Mouse (Mus musculus): Measurements from ENCODE around the gene Cfap69. TPM values are rescaled to one million over a fixed set of nuclear protein-coding genes. Genes with fewer than 3 reads are reported as not detected.

The Cfap69 gene
- total and polyA plus RNA-seq, 2 experiments from 2014 or later: 0.95 to 1.0 TPM

- ATAC-seq (ENCODE audit: insufficient read depth, low read depth) (no peak), DNase-seq (ENCODE audit: low spot score) (no peak)
- Histone ChIP-seq H3K36me3 (replicated peaks; ENCODE audit: control insufficient read depth, insufficient read depth, low read length) (no peaks in the 10 kb centered on the region), H3K27me3 (ENCODE audit: control insufficient read depth, insufficient read depth, low read length) (no peaks in the 10 kb centered on the region), H3K4me1 (ENCODE audit: control insufficient read depth, insufficient read depth) (no peaks in the 10 kb centered on the region), H3K9me3 (replicated peaks; ENCODE audit: control insufficient read depth, low read length) (no peaks in the 10 kb centered on the region), H3K9ac (replicated peaks; ENCODE audit: low read depth, low read length) (no peak overlapping the region), H3K4me3 (ENCODE audit: low read depth, low read length) (no peak overlapping the region), H3K4me2 (ENCODE audit: low read depth, low read length) (no peak overlapping the region), H3K27ac (ENCODE audit: low read depth) (no peak overlapping the region)
- TF ChIP-seq EP300 (IDR thresholded peaks at IDR 0.05; ENCODE audit: low read depth): no peak
- no peak for TF ChIP-seq CTCF (IDR thresholded peaks at IDR 0.05; ENCODE audit: low read depth)
- WGBS: 75% methylated on average over 3 of the region's 3 CpGs
Observed at GRCm38 (mm10) chr5:5676082-5676481, 12.0 kb upstream of the Cfap69 start.

- WGBS: 45% methylated on average over 7 of the region's 7 CpGs
- Histone ChIP-seq H3K36me3 (replicated peaks; ENCODE audit: control insufficient read depth, insufficient read depth, low read length) (no peaks in the 10 kb centered on the region), H3K4me1 (ENCODE audit: control insufficient read depth, insufficient read depth) (no peaks in the 10 kb centered on the region), H3K27ac (ENCODE audit: low read depth) (no peak overlapping the region), H3K4me3 (ENCODE audit: low read depth, low read length) (no peak overlapping the region), H3K9ac (replicated peaks; ENCODE audit: low read depth, low read length) (no peak overlapping the region), H3K9me3 (replicated peaks; ENCODE audit: control insufficient read depth, low read length) (no peaks in the 10 kb centered on the region), H3K4me2 (ENCODE audit: low read depth, low read length) (no peak overlapping the region), H3K27me3 (ENCODE audit: control insufficient read depth, insufficient read depth, low read length) (no peaks in the 10 kb centered on the region)
- ATAC-seq (ENCODE audit: insufficient read depth, low read depth) (no peak), DNase-seq (ENCODE audit: low spot score) (no peak)
- no peak for TF ChIP-seq CTCF (IDR thresholded peaks at IDR 0.05; ENCODE audit: low read depth)
- no peak for TF ChIP-seq EP300 (IDR thresholded peaks at IDR 0.05; ENCODE audit: low read depth)
Observed at GRCm38 (mm10) chr5:5668920-5669319, 4.9 kb upstream of the Cfap69 start.

- 62% methylated on average over 6 of the region's 6 CpGs for WGBS
- H3K9ac ChIP-seq (replicated peaks; ENCODE audit: low read depth, low read length): peak overlapping the region; percentile 46; the same call in 1 of the 2 replicates
- ATAC-seq (ENCODE audit: insufficient read depth, low read depth): no peak
Observed at GRCm38 (mm10) chr5:5664371-5664926, 410 bp upstream of the Cfap69 start.

GRCm38 (mm10) chr5:5663057-5663456 is 982 bp downstream of the Cfap69 start:
- H3K9ac ChIP-seq (replicated peaks; ENCODE audit: low read depth, low read length): no peak overlapping the region
- H3K27ac ChIP-seq (ENCODE audit: low read depth): no peak overlapping the region
- no peaks in the 10 kb centered on the region for H3K9me3 ChIP-seq (replicated peaks; ENCODE audit: control insufficient read depth, low read length)
- WGBS: 38% methylated on average over 6 of the region's 6 CpGs
- H3K27me3 ChIP-seq (ENCODE audit: control insufficient read depth, insufficient read depth, low read length): no peaks in the 10 kb centered on the region
- H3K4me1 ChIP-seq (ENCODE audit: control insufficient read depth, insufficient read depth): no peaks in the 10 kb centered on the region
- H3K4me3 ChIP-seq (ENCODE audit: low read depth, low read length): peak overlapping the region; percentile 65
- no peak for DNase-seq (ENCODE audit: low spot score)
- no peak for TF ChIP-seq CTCF (IDR thresholded peaks at IDR 0.05; ENCODE audit: low read depth)
- TF ChIP-seq EP300 (IDR thresholded peaks at IDR 0.05; ENCODE audit: low read depth): no peak
- ATAC-seq (ENCODE audit: insufficient read depth, low read depth): no peak
- peak overlapping the region; percentile 97 for H3K4me2 ChIP-seq (ENCODE audit: low read depth, low read length)
- H3K36me3 ChIP-seq (replicated peaks; ENCODE audit: control insufficient read depth, insufficient read depth, low read length): no peaks in the 10 kb centered on the region

More at GRCm38 (mm10) chr5:5664371-5664926, 410 bp upstream of the Cfap69 start:
- no peaks in the 10 kb centered on the region for H3K36me3 ChIP-seq (replicated peaks; ENCODE audit: control insufficient read depth, insufficient read depth, low read length)
- H3K27me3 ChIP-seq (ENCODE audit: control insufficient read depth, insufficient read depth, low read length): no peaks in the 10 kb centered on the region
- no peaks in the 10 kb centered on the region for H3K4me1 ChIP-seq (ENCODE audit: control insufficient read depth, insufficient read depth)
- H3K4me3 ChIP-seq (ENCODE audit: low read depth, low read length): peak overlapping the region; percentile 65
- no peak for TF ChIP-seq EP300 (IDR thresholded peaks at IDR 0.05; ENCODE audit: low read depth)
- TF ChIP-seq CTCF (IDR thresholded peaks at IDR 0.05; ENCODE audit: low read depth): no peak
- no peak overlapping the region for H3K27ac ChIP-seq (ENCODE audit: low read depth)
- H3K4me2 ChIP-seq (ENCODE audit: low read depth, low read length): peak overlapping the region; percentile 97
- DNase-seq (ENCODE audit: low spot score): no peak
- no peaks in the 10 kb centered on the region for H3K9me3 ChIP-seq (replicated peaks; ENCODE audit: control insufficient read depth, low read length)

DNA sequence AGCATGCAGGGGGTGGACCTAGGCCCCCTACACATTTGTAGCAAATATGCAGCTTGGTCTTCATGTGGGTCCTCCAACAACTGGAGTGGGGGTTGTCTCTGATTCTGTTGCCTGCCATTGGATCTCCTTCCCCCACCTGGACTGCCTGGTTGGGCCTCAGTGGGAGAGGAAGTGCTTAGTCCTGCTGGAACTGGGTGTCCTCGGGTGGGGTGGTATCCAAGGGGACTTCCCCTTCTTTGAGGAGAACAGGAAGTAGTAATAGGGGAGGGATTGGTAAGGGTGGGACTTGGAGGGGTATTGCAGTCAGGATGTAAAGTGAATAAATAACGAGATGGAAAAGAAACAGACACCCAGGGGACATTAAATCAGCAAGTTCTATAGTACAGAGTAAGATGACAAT is 5.4 kb downstream of the Cfap69 start:
- H3K4me3 ChIP-seq (ENCODE audit: low read depth, low read length): no peak overlapping the region
- ATAC-seq (ENCODE audit: insufficient read depth, low read depth) (no peak), DNase-seq (ENCODE audit: low spot score) (no peak)
- no peaks in the 10 kb centered on the region for H3K36me3 ChIP-seq (replicated peaks; ENCODE audit: control insufficient read depth, insufficient read depth, low read length)
- H3K4me1 ChIP-seq (ENCODE audit: control insufficient read depth, insufficient read depth): no peaks in the 10 kb centered on the region
- no peaks in the 10 kb centered on the region for H3K9me3 ChIP-seq (replicated peaks; ENCODE audit: control insufficient read depth, low read length)
- H3K9ac ChIP-seq (replicated peaks; ENCODE audit: low read depth, low read length): no peak overlapping the region
- no peaks in the 10 kb centered on the region for H3K27me3 ChIP-seq (ENCODE audit: control insufficient read depth, insufficient read depth, low read length)
- 29% methylated on average over 2 of the region's 2 CpGs for WGBS
- H3K4me2 ChIP-seq (ENCODE audit: low read depth, low read length): no peak overlapping the region
- TF ChIP-seq EP300 (IDR thresholded peaks at IDR 0.05; ENCODE audit: low read depth) (no peak), CTCF (IDR thresholded peaks at IDR 0.05; ENCODE audit: low read depth) (no peak)
- no peak overlapping the region for H3K27ac ChIP-seq (ENCODE audit: low read depth)

DNA sequence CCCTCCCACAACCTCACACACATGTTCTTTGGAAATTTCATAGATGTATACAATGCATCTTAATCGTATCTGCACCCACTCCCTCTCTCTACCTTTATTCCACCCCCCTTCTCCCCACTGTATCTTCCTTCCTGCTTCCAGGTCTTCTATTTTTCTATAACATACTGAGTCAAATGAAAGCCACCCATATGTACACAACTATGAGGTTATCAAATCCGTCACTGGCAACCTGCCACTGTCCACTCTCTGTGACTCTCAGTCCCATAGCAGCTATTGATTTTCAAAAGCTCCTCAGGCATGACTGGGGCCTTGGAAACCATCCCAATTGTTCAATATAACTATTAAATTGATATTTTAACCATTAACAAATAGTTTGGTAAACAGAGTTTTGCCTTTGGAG is 6.1 kb downstream of the Cfap69 start:
- no peak for ATAC-seq (ENCODE audit: insufficient read depth, low read depth)
- no peak overlapping the region for H3K4me3 ChIP-seq (ENCODE audit: low read depth, low read length)
- TF ChIP-seq EP300 (IDR thresholded peaks at IDR 0.05; ENCODE audit: low read depth): no peak
- no peak for TF ChIP-seq CTCF (IDR thresholded peaks at IDR 0.05; ENCODE audit: low read depth)

More for the DNA sequence above, 6.1 kb downstream of the Cfap69 start:
- 66% methylated on average over 2 of the region's 2 CpGs for WGBS
- no peaks in the 10 kb centered on the region for H3K27me3 ChIP-seq (ENCODE audit: control insufficient read depth, insufficient read depth, low read length)
- no peak for DNase-seq (ENCODE audit: low spot score)
- no peak overlapping the region for H3K9ac ChIP-seq (replicated peaks; ENCODE audit: low read depth, low read length)
- no peak overlapping the region for H3K27ac ChIP-seq (ENCODE audit: low read depth)
- H3K4me2 ChIP-seq (ENCODE audit: low read depth, low read length): no peak overlapping the region
- H3K4me1 ChIP-seq (ENCODE audit: control insufficient read depth, insufficient read depth): no peaks in the 10 kb centered on the region
- H3K36me3 ChIP-seq (replicated peaks; ENCODE audit: control insufficient read depth, insufficient read depth, low read length): no peaks in the 10 kb centered on the region
- H3K9me3 ChIP-seq (replicated peaks; ENCODE audit: control insufficient read depth, low read length): no peaks in the 10 kb centered on the region
